Mouse (Mus musculus): ENCODE data around the gene Asic2. TPM values are rescaled to one million over a fixed set of nuclear protein-coding genes. Genes with fewer than 3 reads are reported as not detected.
A peak's percentile ranks its signal among the peaks of the same experiment; 100 is the strongest.

Asic2 gene
- polyA plus RNA-seq, 1 experiment, result not detected

DNA sequence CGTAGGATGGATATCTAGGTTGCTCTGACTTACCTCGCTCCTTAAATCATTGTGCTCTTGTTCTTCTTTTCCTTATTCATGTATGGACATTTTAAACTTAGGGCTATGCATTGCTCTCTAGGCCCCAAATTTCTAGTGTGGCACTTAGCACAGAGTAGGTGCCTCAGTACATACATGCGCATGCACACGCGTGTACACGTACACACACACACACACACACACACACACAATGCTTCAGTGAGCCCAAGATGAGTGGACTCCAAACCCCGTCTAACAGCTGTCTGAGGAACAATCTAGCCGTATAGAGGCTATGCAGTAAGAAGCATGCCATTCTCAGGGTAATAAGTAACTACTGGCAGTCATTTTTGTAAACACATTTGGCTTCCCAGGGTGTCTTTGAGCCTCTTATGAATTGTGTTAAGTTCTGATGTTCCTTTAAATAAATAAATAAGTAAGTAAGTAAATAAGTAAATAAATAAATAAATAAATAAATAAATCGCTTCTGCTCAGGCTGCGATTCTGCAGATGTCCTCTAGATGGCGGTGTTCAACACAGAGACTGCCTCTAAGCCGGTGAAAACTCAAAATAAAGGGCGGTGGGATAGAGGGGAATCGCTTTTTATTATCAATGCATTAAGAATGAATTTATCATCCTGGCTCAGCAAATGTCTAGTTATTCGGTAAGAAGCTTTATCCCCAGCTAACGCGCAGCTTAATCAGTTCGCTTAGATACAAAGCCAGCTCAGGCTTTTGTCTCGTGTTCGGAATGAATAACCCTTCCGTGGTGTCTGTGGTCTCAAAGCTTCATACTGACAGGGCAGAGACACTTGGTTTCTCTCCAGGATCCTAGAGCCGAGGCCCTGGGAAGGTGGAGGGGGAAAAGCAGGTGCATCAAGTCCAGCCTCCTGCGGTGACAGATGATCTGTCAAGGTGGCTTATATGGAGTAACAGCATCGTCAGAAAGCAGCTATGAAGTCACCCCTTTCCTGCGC, 333.6 kb downstream of the Asic2 start:
- no peaks in the 10 kb centered on the region for H3K4me1 ChIP-seq (ENCODE audit: control insufficient read depth, insufficient read depth, low read length)
- TF ChIP-seq POLR2A (IDR thresholded peaks at IDR 0.05; ENCODE audit: low read depth, low read length) (no peak), CTCF (IDR thresholded peaks at IDR 0.05; ENCODE audit: borderline replicate concordance, insufficient read depth, low read length) (peak; percentile 41; the same call in 1 of the 2 replicates)
- H3K27ac ChIP-seq (ENCODE audit: insufficient read depth, low read length), result no peak overlapping the region
- H3K4me3 ChIP-seq (ENCODE audit: insufficient read depth, low read length), result no peak overlapping the region

DNA sequence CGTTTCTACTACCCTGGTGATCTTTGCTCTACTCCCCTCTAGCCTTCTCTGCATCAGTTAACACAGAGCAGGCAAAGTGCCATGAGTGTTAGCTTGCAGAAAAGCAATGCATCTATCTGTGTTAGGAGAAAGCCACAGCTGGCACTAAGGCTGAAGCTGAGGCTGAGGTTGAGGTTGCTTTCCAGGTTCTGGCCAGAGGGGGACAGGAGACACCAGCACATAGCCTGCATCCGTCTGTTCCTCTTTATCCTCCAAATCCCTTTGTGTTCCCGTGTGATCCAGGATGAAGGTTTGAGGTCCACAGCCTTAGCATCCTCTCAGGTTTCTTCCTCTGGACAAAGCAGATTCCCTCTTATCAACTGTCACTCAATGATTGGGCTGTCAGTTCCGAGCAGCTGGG, 343.1 kb downstream of the Asic2 start:
- no peak for TF ChIP-seq CTCF (IDR thresholded peaks at IDR 0.05; ENCODE audit: borderline replicate concordance, insufficient read depth, low read length)
- no peak for TF ChIP-seq POLR2A (IDR thresholded peaks at IDR 0.05; ENCODE audit: low read depth, low read length)
- Histone ChIP-seq H3K27ac (ENCODE audit: insufficient read depth, low read length) (no peak overlapping the region), H3K4me3 (ENCODE audit: insufficient read depth, low read length) (no peak overlapping the region), H3K4me1 (ENCODE audit: control insufficient read depth, insufficient read depth, low read length) (no peaks in the 10 kb centered on the region)

GRCm38 (mm10) chr11:81620516-81620915, 347.7 kb downstream of the Asic2 start:
- no peak overlapping the region for H3K4me3 ChIP-seq (ENCODE audit: insufficient read depth, low read length)
- TF ChIP-seq POLR2A (IDR thresholded peaks at IDR 0.05; ENCODE audit: low read depth, low read length) (no peak), CTCF (IDR thresholded peaks at IDR 0.05; ENCODE audit: borderline replicate concordance, insufficient read depth, low read length) (no peak)
- no peaks in the 10 kb centered on the region for H3K4me1 ChIP-seq (ENCODE audit: control insufficient read depth, insufficient read depth, low read length)

DNA sequence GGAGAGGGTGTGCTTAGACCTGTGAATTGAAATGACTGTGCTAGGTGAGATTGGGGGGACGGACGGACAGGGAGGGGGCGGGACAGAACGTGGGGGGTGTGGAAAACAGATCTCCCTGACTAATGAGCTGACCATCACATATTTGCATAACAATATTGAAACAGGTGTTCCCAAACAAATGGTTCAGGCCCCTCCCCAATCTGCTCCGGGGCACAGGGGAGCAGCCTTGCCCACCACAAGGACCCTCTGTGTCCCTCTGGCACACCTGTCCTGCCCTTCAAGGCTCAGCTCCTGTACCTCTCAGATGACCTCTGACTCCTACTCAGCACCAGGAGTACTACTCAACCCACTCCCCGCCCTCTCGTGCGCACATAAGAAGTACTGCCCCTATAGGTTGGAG, 351.8 kb downstream of the Asic2 start:
- no peak overlapping the region for H3K4me3 ChIP-seq (ENCODE audit: insufficient read depth, low read length)
- no peaks in the 10 kb centered on the region for H3K4me1 ChIP-seq (ENCODE audit: control insufficient read depth, insufficient read depth, low read length)
- TF ChIP-seq CTCF (IDR thresholded peaks at IDR 0.05; ENCODE audit: borderline replicate concordance, insufficient read depth, low read length) (no peak), POLR2A (IDR thresholded peaks at IDR 0.05; ENCODE audit: low read depth, low read length) (no peak)
- no peak overlapping the region for H3K27ac ChIP-seq (ENCODE audit: insufficient read depth, low read length)

More at GRCm38 (mm10) chr11:81620516-81620915, 347.7 kb downstream of the Asic2 start:
- H3K27ac ChIP-seq (ENCODE audit: insufficient read depth, low read length), result no peak overlapping the region

DNA sequence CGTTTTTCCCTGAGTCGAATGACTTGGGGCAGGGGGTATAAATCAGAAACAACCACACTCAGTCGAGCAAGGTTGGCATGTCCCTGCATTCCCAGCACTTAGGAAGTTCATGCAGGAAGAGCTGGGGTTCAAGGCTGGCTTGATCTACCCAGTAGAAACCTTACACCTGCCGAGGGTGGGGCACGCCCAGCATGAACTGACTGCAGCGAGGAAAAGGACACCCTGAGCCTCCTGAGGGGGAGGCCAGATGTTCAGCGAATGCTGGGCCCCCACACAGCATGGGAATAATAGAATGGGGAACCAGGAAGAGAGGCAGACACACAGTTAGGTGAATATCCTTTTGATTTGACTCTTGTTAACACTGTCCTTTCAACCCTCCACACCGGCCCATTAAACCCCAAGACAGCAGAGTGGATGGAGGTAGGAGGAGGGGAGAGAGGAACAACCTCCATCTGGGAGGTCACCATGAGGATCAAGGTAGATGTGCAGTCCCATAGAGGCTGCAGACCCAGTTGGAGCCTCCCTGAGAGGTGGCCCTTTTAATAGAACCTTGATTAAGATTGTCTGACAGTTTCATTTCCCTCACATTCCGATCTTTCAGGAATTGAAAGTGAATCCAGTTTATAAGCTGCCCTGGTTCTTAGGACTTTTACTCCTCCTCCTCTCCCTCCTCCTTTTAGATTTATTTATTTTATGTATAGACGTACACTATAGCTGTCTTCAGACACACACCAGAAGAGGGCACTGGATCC, 354.2 kb downstream of the Asic2 start:
- TF ChIP-seq CTCF (IDR thresholded peaks at IDR 0.05; ENCODE audit: borderline replicate concordance, insufficient read depth, low read length) (no peak), POLR2A (IDR thresholded peaks at IDR 0.05; ENCODE audit: low read depth, low read length) (no peak)
- Histone ChIP-seq H3K4me1 (ENCODE audit: control insufficient read depth, insufficient read depth, low read length) (no peaks in the 10 kb centered on the region), H3K4me3 (ENCODE audit: insufficient read depth, low read length) (no peak overlapping the region), H3K27ac (ENCODE audit: insufficient read depth, low read length) (no peak overlapping the region)

DNA sequence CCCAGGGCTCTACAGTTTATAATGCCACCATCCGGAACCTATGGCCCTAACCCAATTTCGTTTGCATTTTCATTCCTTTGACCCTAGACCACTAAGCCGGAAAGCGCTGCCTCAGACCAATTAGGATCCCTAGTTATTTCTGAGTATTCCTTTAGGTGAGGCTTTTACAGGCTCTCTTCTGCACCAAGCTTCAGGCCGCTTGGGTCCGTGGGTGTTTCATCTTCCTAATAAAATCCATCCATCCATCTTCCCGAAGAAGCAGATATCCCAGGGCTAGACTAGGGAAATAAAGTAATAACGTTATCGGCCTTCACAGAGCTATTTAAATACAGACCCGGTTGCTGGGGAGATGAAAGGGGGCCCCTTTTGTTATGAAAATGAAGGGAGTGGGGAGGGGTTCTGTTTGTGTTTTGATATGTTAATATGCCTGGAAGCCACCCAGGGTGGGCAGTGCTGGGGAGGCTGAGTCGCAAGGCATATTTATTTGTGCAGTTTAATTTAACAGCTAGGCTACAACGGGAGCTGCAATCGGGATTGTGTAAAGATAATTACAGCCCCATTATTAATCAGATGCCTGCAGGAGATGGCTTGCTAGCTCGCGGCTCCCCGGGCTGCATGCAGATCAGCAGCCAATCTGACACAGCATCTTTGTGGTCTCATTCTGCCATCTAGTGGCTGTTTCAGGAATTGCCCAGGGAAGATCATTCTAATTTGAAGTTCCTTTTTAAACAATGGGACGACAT, 355.3 kb downstream of the Asic2 start:
- TF ChIP-seq CTCF (IDR thresholded peaks at IDR 0.05; ENCODE audit: borderline replicate concordance, insufficient read depth, low read length) (peak; percentile 48), POLR2A (IDR thresholded peaks at IDR 0.05; ENCODE audit: low read depth, low read length) (no peak)
- Histone ChIP-seq H3K4me1 (ENCODE audit: control insufficient read depth, insufficient read depth, low read length) (no peaks in the 10 kb centered on the region), H3K27ac (ENCODE audit: insufficient read depth, low read length) (no peak overlapping the region), H3K4me3 (ENCODE audit: insufficient read depth, low read length) (no peak overlapping the region)

DNA sequence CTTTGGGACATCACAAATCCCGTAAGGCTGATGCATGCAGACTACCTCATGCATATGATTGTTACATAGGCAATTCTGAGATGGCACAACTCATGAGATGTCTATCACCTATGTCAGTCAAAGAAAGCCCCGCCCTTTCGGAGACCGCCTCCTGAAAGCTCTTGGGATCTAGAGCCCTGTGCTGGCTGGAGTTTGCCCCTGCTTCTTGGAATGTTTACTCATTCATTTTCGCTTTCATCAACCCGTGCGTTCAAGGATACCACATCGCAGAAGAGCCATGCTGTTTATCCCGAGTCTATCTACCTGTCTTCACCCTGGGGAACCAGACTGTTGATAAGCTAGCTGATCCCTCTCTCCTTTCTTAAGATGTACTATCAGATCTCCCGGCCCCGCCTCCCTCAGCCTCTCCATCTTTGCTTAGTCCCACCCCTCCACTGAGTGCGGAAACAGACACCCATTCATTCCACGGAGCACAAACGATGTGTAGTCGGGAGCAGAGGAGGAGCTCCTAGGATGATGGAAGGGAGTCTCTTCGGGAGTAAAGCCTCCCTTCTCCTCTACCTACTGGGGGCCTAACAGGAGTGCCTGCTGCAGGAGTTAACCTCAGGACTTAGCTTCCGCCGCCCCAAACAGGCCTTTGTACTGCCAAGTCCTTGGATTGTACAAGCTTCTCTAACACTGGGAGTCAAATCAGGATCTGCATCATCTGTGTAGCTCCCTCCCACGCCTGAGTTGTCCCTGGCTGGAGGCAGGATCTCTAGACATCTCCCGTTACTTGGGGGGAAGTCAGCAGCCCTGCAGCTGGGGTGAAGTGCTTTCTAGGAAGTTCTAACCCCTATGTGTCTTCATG, 356.1 kb downstream of the Asic2 start:
- Histone ChIP-seq H3K4me1 (ENCODE audit: control insufficient read depth, insufficient read depth, low read length) (no peaks in the 10 kb centered on the region), H3K27ac (ENCODE audit: insufficient read depth, low read length) (no peak overlapping the region), H3K4me3 (ENCODE audit: insufficient read depth, low read length) (peak overlapping the region; percentile 21; the same call in 1 of the 2 replicates)
- TF ChIP-seq CTCF (IDR thresholded peaks at IDR 0.05; ENCODE audit: borderline replicate concordance, insufficient read depth, low read length), result no peak
- no peak for TF ChIP-seq POLR2A (IDR thresholded peaks at IDR 0.05; ENCODE audit: low read depth, low read length)

GRCm38 (mm10) chr11:81610506-81610905, 357.8 kb downstream of the Asic2 start:
- Histone ChIP-seq H3K4me3 (ENCODE audit: insufficient read depth, low read length) (no peak overlapping the region), H3K27ac (ENCODE audit: insufficient read depth, low read length) (no peak overlapping the region), H3K4me1 (ENCODE audit: control insufficient read depth, insufficient read depth, low read length) (no peaks in the 10 kb centered on the region)
- TF ChIP-seq POLR2A (IDR thresholded peaks at IDR 0.05; ENCODE audit: low read depth, low read length) (no peak), CTCF (IDR thresholded peaks at IDR 0.05; ENCODE audit: borderline replicate concordance, insufficient read depth, low read length) (no peak)

Data from embryonic fibroblast, embryonic 13.5 days (primary cell).